Mouse (Mus musculus) midbrain, postnatal 0 days (tissue): ENCODE data around the gene Pakap. TPM values are rescaled to one million over a fixed set of nuclear protein-coding genes. Genes with fewer than 3 reads are reported as not detected.

Experiments
- ATAC-seq: fragments of 200-750 bp; cut with Nextera tagmentation; 2 replicates; pipeline ENCODE4 v1.8.0; 2017; ENCODE audit warnings: moderate number of reproducible peaks, mild to moderate bottlenecking, moderate TSS enrichment, moderate library complexity; ENCODE audit not compliant: low FRiP score
- DNase-seq: peaks from one replicate; pipeline ENCODE4 v3.0.0-alpha.2; 2015; ENCODE audit warnings: low spot score
- H3K27ac ChIP-seq: fragments of 300-500 bp; sonication (generic); 2 replicates; pipeline ENCODE4 v1.5.1; 2014; ENCODE audit warnings: low read depth, mild to moderate bottlenecking, low read length, mixed read lengths
- H3K27me3 ChIP-seq: fragments of 300-500 bp; sonication (generic); 2 replicates; pipeline ENCODE4 v1.6.1; 2014; ENCODE audit warnings: low read length, control low read depth, mixed read lengths; ENCODE audit not compliant: insufficient read depth
- H3K36me3 ChIP-seq: fragments of 300-500 bp; sonication (generic); 2 replicates; pipeline ENCODE4 v1.6.1; 2014; ENCODE audit warnings: low read length, control low read depth, mixed read lengths; ENCODE audit not compliant: insufficient read depth
- H3K4me1 ChIP-seq: fragments of 300-500 bp; sonication (generic); 2 replicates; pipeline ENCODE4 v1.6.1; 2014; ENCODE audit warnings: mild to moderate bottlenecking, control low read depth, antibody characterized with exemption, low read length, mixed read lengths; ENCODE audit not compliant: insufficient read depth
- H3K4me2 ChIP-seq: fragments of 300-500 bp; sonication (generic); 2 replicates; pipeline ENCODE4 v1.6.1; 2014; ENCODE audit warnings: low read depth, mild to moderate bottlenecking, low read length, mixed read lengths; ENCODE audit not compliant: poor library complexity, severe bottlenecking
- H3K4me3 ChIP-seq: fragments of 300-500 bp; sonication (generic); 2 replicates; pipeline ENCODE4 v1.5.1; 2014; ENCODE audit warnings: low read depth, mild to moderate bottlenecking, low read length, moderate library complexity
- H3K9ac ChIP-seq: fragments of 300-500 bp; sonication (generic); replicated peaks from 2 replicates; pipeline ENCODE4 v1.6.1; 2014; ENCODE audit warnings: mild to moderate bottlenecking, low read length, moderate library complexity, mixed read lengths; ENCODE audit not compliant: poor library complexity, severe bottlenecking
- H3K9me3 ChIP-seq: fragments of 300-500 bp; sonication (generic); 2 replicates; pipeline ENCODE4 v1.6.1; 2016; ENCODE audit warnings: low read length, control low read depth
- CTCF ChIP-seq: IDR thresholded peaks from 2 replicates; pipeline ENCODE4 v1.5.1; 2016; ENCODE audit warnings: antibody characterized with exemption, mild to moderate bottlenecking
- WGBS: fragments of 180-500 bp; shearing (Covaris S2); extraction: QIAGEN DNeasy Blood & Tissue Kit; methylation state at CpG from one replicate; pipeline ENCODE4 v1.1.7; 2014; 5-methylcytosine and 5-hydroxymethylcytosine counted together
- polyA plus RNA-seq: library from polyadenylated mRNA; unstranded; fragments of >200 nt; fragmentation: Nextera tagmentation; extraction: Ambion mirVana; gene quantifications from 2 replicates; pipeline ENCODE4 v1.2.1, GENCODE M21; 2015
- total RNA-seq: library from RNA; depleted of rRNA; stranded (reverse); fragments of >200 nt; gene quantifications from 2 replicates; pipeline ENCODE4 v1.2.3, GENCODE M21; 2014

The Pakap gene
- total and polyA plus RNA-seq, 2 experiments from 2014 or later: 8.4 to 13.5 TPM

DNA sequence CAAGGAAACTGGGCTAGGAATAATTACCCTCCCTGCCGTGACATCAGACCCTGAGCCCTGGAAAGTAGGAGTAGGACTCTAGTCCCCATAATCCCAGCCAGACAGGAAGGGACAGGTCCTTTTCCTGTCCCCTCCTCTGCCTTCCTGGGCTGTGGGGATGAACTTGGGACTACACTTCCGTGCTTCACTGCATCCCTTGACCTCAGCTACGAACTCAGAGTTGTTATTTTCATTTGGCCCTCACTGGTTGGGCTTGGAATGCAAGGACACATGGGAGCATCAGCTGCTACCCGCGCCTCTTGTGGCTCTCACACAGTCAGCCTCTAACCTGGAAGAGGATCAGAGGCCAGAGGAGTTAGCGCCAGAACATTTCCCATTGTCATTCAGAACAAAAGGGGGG is 122.0 kb downstream of the Pakap start:
- no peak for ATAC-seq
- no peak for DNase-seq
- Histone ChIP-seq H3K9ac (no peak overlapping the region), H3K9me3 (no peaks in the 10 kb centered on the region), H3K27me3 (no peaks in the 10 kb centered on the region), H3K4me2 (no peak overlapping the region), H3K36me3 (peaks cover 17% of the 10 kb centered on the region), H3K27ac (no peak overlapping the region), H3K4me1 (no peaks in the 10 kb centered on the region), H3K4me3 (no peak overlapping the region)
- WGBS: 71% methylated on average over 6 of the region's 6 CpGs
- no peak for TF ChIP-seq CTCF

GRCm38 (mm10) chr4:57690805-57691204 is 122.8 kb downstream of the Pakap start:
- WGBS: 63% methylated on average over 1 of the region's 1 CpGs
- H3K27ac ChIP-seq: no peak overlapping the region
- peaks cover 17% of the 10 kb centered on the region for H3K36me3 ChIP-seq
- H3K9ac ChIP-seq: no peak overlapping the region
- no peak overlapping the region for H3K4me2 ChIP-seq
- no peak overlapping the region for H3K4me3 ChIP-seq
- no peaks in the 10 kb centered on the region for H3K4me1 ChIP-seq
- no peaks in the 10 kb centered on the region for H3K9me3 ChIP-seq
- TF ChIP-seq CTCF: no peak
- no peaks in the 10 kb centered on the region for H3K27me3 ChIP-seq
- ATAC-seq (no peak), DNase-seq (no peak)

DNA sequence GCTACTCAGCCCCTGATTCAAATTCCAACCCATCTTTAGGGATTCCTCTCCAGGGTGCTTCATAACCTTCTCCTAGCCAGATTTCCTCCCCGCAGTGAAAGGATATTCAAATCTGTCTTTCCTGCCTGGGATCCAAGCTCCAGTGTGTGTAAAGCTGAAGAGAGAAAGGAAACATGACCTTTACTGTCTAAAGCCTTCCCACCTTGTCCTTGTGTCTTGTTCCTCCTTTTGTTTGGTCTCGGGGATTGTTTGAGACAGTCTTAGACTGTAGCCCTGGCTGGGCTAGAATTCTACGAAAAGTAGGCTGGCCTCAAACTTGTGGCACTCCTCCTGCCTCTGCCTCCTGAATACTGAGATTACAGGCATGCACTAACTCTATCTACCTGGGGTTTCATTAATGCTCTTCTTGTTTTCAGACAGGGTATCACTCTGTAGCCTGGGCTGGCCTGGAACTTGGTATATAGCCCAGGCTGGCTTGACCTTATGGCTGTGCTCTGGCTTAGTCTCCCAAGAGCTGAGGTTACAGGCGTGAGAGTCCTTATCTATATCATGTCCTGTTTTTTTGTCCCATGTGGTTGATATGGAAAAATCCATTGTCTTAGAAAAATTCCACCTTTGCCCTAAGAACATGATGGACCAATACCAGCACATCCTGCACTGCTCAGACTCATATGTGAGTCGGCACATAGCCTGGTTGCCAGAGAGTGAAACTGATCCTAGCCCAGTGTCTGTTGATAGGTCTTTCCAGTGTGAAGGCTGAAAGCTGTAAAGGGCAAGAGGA is 126.6 kb downstream of the Pakap start:
- H3K27me3 ChIP-seq: no peaks in the 10 kb centered on the region
- WGBS: 84% methylated on average over 5 of the region's 5 CpGs

DNA sequence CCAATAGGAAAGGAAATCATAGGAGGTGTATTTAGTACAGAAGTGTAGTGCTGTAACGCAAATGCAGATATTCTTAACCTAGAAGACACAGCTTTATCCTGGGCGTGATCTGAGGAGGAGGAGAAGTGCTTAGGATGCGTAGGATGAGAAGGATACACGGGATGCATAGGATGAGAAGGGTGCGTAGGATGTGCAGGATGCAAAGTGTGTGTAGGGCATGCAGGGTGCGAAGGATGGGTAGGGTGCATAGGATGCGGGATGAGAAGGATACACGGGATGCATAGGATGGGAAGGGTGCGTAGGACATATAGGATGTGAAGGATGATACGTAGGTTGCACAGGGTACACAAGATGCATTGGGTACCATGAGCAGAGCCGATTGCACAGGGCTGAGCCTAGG is 129.0 kb downstream of the Pakap start:
- Histone ChIP-seq H3K36me3 (peaks cover 5% of the 10 kb centered on the region; the same call in 1 of the 2 replicates), H3K4me1 (no peaks in the 10 kb centered on the region), H3K27ac (no peak overlapping the region), H3K9me3 (no peaks in the 10 kb centered on the region), H3K4me2 (no peak overlapping the region), H3K27me3 (no peaks in the 10 kb centered on the region), H3K4me3 (no peak overlapping the region), H3K9ac (no peak overlapping the region)
- DNase-seq: no peak
- no peak for ATAC-seq
- no peak for TF ChIP-seq CTCF
- 96% methylated on average over 11 of the region's 11 CpGs for WGBS

More for the DNA sequence above, 126.6 kb downstream of the Pakap start:
- Histone ChIP-seq H3K9me3 (no peaks in the 10 kb centered on the region), H3K4me2 (no peak overlapping the region), H3K36me3 (peaks cover 17% of the 10 kb centered on the region), H3K9ac (no peak overlapping the region), H3K27ac (no peak overlapping the region), H3K4me3 (no peak overlapping the region), H3K4me1 (no peaks in the 10 kb centered on the region)
- DNase-seq (no peak), ATAC-seq (no peak)
- no peak for TF ChIP-seq CTCF

- peak; percentile 63 for ATAC-seq
- Histone ChIP-seq H3K4me2 (no peak overlapping the region), H3K9me3 (no peaks in the 10 kb centered on the region), H3K27ac (no peak overlapping the region), H3K36me3 (peaks cover 5% of the 10 kb centered on the region; the same call in 1 of the 2 replicates), H3K9ac (no peak overlapping the region), H3K4me3 (no peak overlapping the region), H3K27me3 (no peaks in the 10 kb centered on the region), H3K4me1 (no peaks in the 10 kb centered on the region)
- peak; percentile 24 for DNase-seq
- no peak for TF ChIP-seq CTCF
- 84% methylated on average over 12 of the region's 12 CpGs for WGBS
Observed at GRCm38 (mm10) chr4:57697918-57698611, 130.1 kb downstream of the Pakap start.

- 87% methylated on average over 5 of the region's 5 CpGs for WGBS
- ATAC-seq: no peak
- no peak overlapping the region for H3K9ac ChIP-seq
- H3K4me1 ChIP-seq: no peaks in the 10 kb centered on the region
- DNase-seq: no peak
- no peaks in the 10 kb centered on the region for H3K27me3 ChIP-seq
- no peak overlapping the region for H3K4me2 ChIP-seq
- H3K4me3 ChIP-seq: no peak overlapping the region
- no peaks in the 10 kb centered on the region for H3K9me3 ChIP-seq
- H3K36me3 ChIP-seq: no peaks in the 10 kb centered on the region; the same call in 1 of the 2 replicates
- H3K27ac ChIP-seq: no peak overlapping the region
- TF ChIP-seq CTCF: no peak
Observed at GRCm38 (mm10) chr4:57701576-57701975, 133.6 kb downstream of the Pakap start.
